Mouse (Mus musculus): ENCODE measurements around the gene Negr1.

GRCm38 (mm10) chr3:156643710-156644363 is 82.2 kb downstream of the Negr1 start:
- TF ChIP-seq EP300 (IDR thresholded peaks at IDR 0.05; ENCODE audit: low read length) (no peak), KAT2A (IDR thresholded peaks at IDR 0.05; ENCODE audit: insufficient replicate concordance, low read length) (no peak), USF1 (IDR thresholded peaks at IDR 0.05; ENCODE audit: low read depth, low read length) (no peak)
